Mouse (Mus musculus) MEL (cell line): ENCODE measurements around the gene Atrnl1. TPM values are rescaled to one million over a fixed set of nuclear protein-coding genes. Genes with fewer than 3 reads are reported as not detected.

ENCODE experiments used
- DNase-seq: peaks from one replicate; pipeline ENCODE4 v3.0.0; 2011; ENCODE audit warnings: low read depth, low spot score
- H3K27ac ChIP-seq: 2 replicates; pipeline ENCODE4 v1.5.1; 2012; ENCODE audit warnings: low read depth, mild to moderate bottlenecking, control low read depth, low read length, moderate library complexity; ENCODE audit not compliant: control insufficient read depth
- H3K27me3 ChIP-seq, 2 experiments: fragments of 150-350 bp in 1 of 2; sonication (generic) in 1 of 2; 2 replicates each; pipeline ENCODE4 v1.6.1; 2012; ENCODE audit warnings: low read length in 2 of 2, mild to moderate bottlenecking in 2 of 2, improper control_type of control experiment in 1 of 2, moderate library complexity in 1 of 2; ENCODE audit not compliant: insufficient read depth in 2 of 2, control insufficient read depth in 1 of 2
- H3K36me3 ChIP-seq, 2 experiments: 2 replicates each; pipeline ENCODE4 v1.6.1; 2012 to 2014; ENCODE audit warnings: low read length in 2 of 2, improper control_type of control experiment in 1 of 2, inconsistent platforms in 1 of 2, mild to moderate bottlenecking in 1 of 2; ENCODE audit not compliant: insufficient read depth in 2 of 2, control insufficient read depth in 1 of 2
- H3K4me1 ChIP-seq, 2 experiments: fragments of 150-350 bp in 1 of 2; sonication (generic) in 1 of 2; 2 replicates each; pipeline ENCODE4 v1.6.1; 2012; ENCODE audit warnings: low read length in 2 of 2, improper control_type of control experiment in 1 of 2, mild to moderate bottlenecking in 1 of 2; ENCODE audit not compliant: insufficient read depth in 2 of 2, control insufficient read depth in 1 of 2
- H3K4me3 ChIP-seq, 2 experiments: fragments of 150-350 bp in 1 of 2; sonication (generic) in 1 of 2; 2 replicates each; pipeline ENCODE4 v1.5.1; 2012; ENCODE audit warnings: low read depth in 2 of 2, low read length in 2 of 2, mild to moderate bottlenecking in 2 of 2, moderate library complexity in 2 of 2, control low read depth in 1 of 2, improper control_type of control experiment in 1 of 2; ENCODE audit not compliant: control insufficient read depth in 1 of 2, insufficient read depth in 1 of 2
- H3K79me2 ChIP-seq: 2 replicates; pipeline ENCODE4 v1.6.1; 2012; ENCODE audit warnings: mild to moderate bottlenecking, low read length, moderate library complexity; ENCODE audit not compliant: control insufficient read depth, poor library complexity, insufficient read depth
- H3K9ac ChIP-seq: 2 replicates; pipeline ENCODE4 v1.6.1; 2012; ENCODE audit warnings: low read depth, mild to moderate bottlenecking, control low read depth, low read length, moderate library complexity; ENCODE audit not compliant: control insufficient read depth, poor library complexity, severe bottlenecking
- H3K9me3 ChIP-seq: fragments of 150-350 bp; sonication (generic); replicated peaks from 2 replicates; pipeline ENCODE4 v1.6.1; 2012; ENCODE audit warnings: mild to moderate bottlenecking, low read length, improper control_type of control experiment, moderate library complexity; ENCODE audit not compliant: insufficient read depth
- BHLHE40 ChIP-seq: IDR thresholded peaks from 2 replicates; pipeline ENCODE4 v1.6.1; 2012; ENCODE audit warnings: low read depth, mild to moderate bottlenecking, inconsistent platforms, low read length, improper control_type of control experiment, borderline replicate concordance
- CHD1 ChIP-seq: IDR thresholded peaks from 2 replicates; pipeline ENCODE4 v1.6.1; 2012; ENCODE audit warnings: low read depth, mild to moderate bottlenecking, inconsistent platforms, low read length, improper control_type of control experiment
- CHD2 ChIP-seq: IDR thresholded peaks from 2 replicates; pipeline ENCODE4 v1.6.1; 2011; ENCODE audit warnings: low read length, improper control_type of control experiment
- CTCF ChIP-seq, 3 experiments: IDR thresholded peaks in 2 of 3; conservative IDR thresholded peaks in 1 of 3; 2 replicates each; pipeline ENCODE4 v1.5.1; 2011 to 2012; ENCODE audit warnings: low read length in 3 of 3, low read depth in 2 of 3, mild to moderate bottlenecking in 2 of 3, improper control_type of control experiment in 1 of 3, inconsistent platforms in 1 of 3, mixed read lengths in 1 of 3, moderate library complexity in 1 of 3; ENCODE audit not compliant: control insufficient read depth in 1 of 3, insufficient read depth in 1 of 3, poor library complexity in 1 of 3, severe bottlenecking in 1 of 3
- EP300 ChIP-seq, 2 experiments: IDR thresholded peaks; 2 replicates each; pipeline ENCODE4 v1.6.1; 2011; ENCODE audit warnings: improper control_type of control experiment in 2 of 2, low read length in 2 of 2, low read depth in 1 of 2, mild to moderate bottlenecking in 1 of 2
- ETS1 ChIP-seq: IDR thresholded peaks from 2 replicates; pipeline ENCODE4 v1.6.1; 2012; ENCODE audit warnings: low read depth, mild to moderate bottlenecking, inconsistent platforms, low read length, improper control_type of control experiment, moderate library complexity
- GABPA ChIP-seq: IDR thresholded peaks from 2 replicates; pipeline ENCODE4 v1.6.1; 2012; ENCODE audit warnings: low read depth, mild to moderate bottlenecking, inconsistent platforms, low read length, improper control_type of control experiment, moderate library complexity
- JUND ChIP-seq: IDR thresholded peaks from 2 replicates; pipeline ENCODE4 v1.6.1; 2011; ENCODE audit warnings: low read depth, mild to moderate bottlenecking, improper control_type of control experiment, low read length
- MAX ChIP-seq: IDR thresholded peaks from 2 replicates; pipeline ENCODE4 v1.6.1; 2011; ENCODE audit warnings: low read length, improper control_type of control experiment
- MYB ChIP-seq: IDR thresholded peaks from 2 replicates; pipeline ENCODE4 v1.6.1; 2011; ENCODE audit warnings: mild to moderate bottlenecking, low read depth, low read length, improper control_type of control experiment
- NRF1 ChIP-seq: IDR thresholded peaks from 2 replicates; pipeline ENCODE4 v1.6.1; 2014; ENCODE audit warnings: low read depth, mild to moderate bottlenecking, inconsistent platforms, low read length, improper control_type of control experiment, moderate library complexity; ENCODE audit not compliant: poor library complexity, insufficient read depth, severe bottlenecking
- POLR2A ChIP-seq, 2 experiments: IDR thresholded peaks; 2 replicates each; pipeline ENCODE4 v1.6.1; 2011 to 2012; ENCODE audit warnings: low read length in 2 of 2, mild to moderate bottlenecking in 2 of 2, control low read depth in 1 of 2, improper control_type of control experiment in 1 of 2, low read depth in 1 of 2, moderate library complexity in 1 of 2; ENCODE audit not compliant: control insufficient read depth in 1 of 2, insufficient read depth in 1 of 2, poor library complexity in 1 of 2
- POLR2AphosphoS2 ChIP-seq: IDR thresholded peaks from 2 replicates; pipeline ENCODE4 v1.6.1; 2011; ENCODE audit warnings: low read length, improper control_type of control experiment
- RAD21 ChIP-seq: IDR thresholded peaks from 2 replicates; pipeline ENCODE4 v1.6.1; 2011; ENCODE audit warnings: mild to moderate bottlenecking, low read depth, low read length, improper control_type of control experiment
- RCOR1 ChIP-seq: IDR thresholded peaks from 2 replicates; pipeline ENCODE4 v1.6.1; 2012; ENCODE audit warnings: low read depth, mild to moderate bottlenecking, inconsistent platforms, low read length, improper control_type of control experiment
- SIN3A ChIP-seq: IDR thresholded peaks from 2 replicates; pipeline ENCODE4 v1.6.1; 2012; ENCODE audit warnings: low read length, improper control_type of control experiment, inconsistent platforms
- SMC3 ChIP-seq: IDR thresholded peaks from 2 replicates; pipeline ENCODE4 v1.6.1; 2011; ENCODE audit warnings: low read depth, low read length, improper control_type of control experiment
- TBP ChIP-seq: IDR thresholded peaks from 2 replicates; pipeline ENCODE4 v1.8.0; 2011; ENCODE audit warnings: low read depth, low read length, improper control_type of control experiment
- TCF12 ChIP-seq: IDR thresholded peaks from 2 replicates; pipeline ENCODE4 v1.6.1; 2014; ENCODE audit warnings: low read depth, mild to moderate bottlenecking, inconsistent platforms, low read length, improper control_type of control experiment, moderate library complexity
- UBTF ChIP-seq: IDR thresholded peaks from 2 replicates; pipeline ENCODE4 v1.6.1; 2012; ENCODE audit warnings: low read depth, mild to moderate bottlenecking, inconsistent platforms, low read length, improper control_type of control experiment, moderate library complexity, borderline replicate concordance; ENCODE audit not compliant: insufficient read depth
- USF1 ChIP-seq: IDR thresholded peaks from 2 replicates; pipeline ENCODE4 v1.6.1; 2014; ENCODE audit warnings: low read depth, mild to moderate bottlenecking, inconsistent platforms, low read length, improper control_type of control experiment, moderate library complexity
- USF2 ChIP-seq, 2 experiments: IDR thresholded peaks; 2 replicates each; pipeline ENCODE4 v1.6.1; 2011 to 2012; ENCODE audit warnings: improper control_type of control experiment in 2 of 2, low read length in 2 of 2, borderline replicate concordance in 1 of 2, inconsistent platforms in 1 of 2, low read depth in 1 of 2, mild to moderate bottlenecking in 1 of 2; ENCODE audit not compliant: insufficient read depth in 1 of 2
- ZC3H11A ChIP-seq: IDR thresholded peaks from 2 replicates; pipeline ENCODE4 v1.6.1; 2012; ENCODE audit warnings: low read depth, mild to moderate bottlenecking, inconsistent platforms, low read length, improper control_type of control experiment
- ZMIZ1 ChIP-seq: IDR thresholded peaks from 2 replicates; pipeline ENCODE4 v1.6.1; 2012; ENCODE audit warnings: low read depth, mild to moderate bottlenecking, inconsistent platforms, low read length, improper control_type of control experiment, moderate library complexity
- ZNF384 ChIP-seq: IDR thresholded peaks from 2 replicates; pipeline ENCODE4 v1.6.1; 2012; ENCODE audit warnings: low read depth, mild to moderate bottlenecking, inconsistent platforms, low read length, improper control_type of control experiment
- polyA plus RNA-seq, 2 experiments: library from polyadenylated mRNA; stranded (reverse) in 1 of 2; unstranded in 1 of 2; fragments of >175 nt in 1 of 2; fragments of >200 nt in 1 of 2; gene quantifications; 2 replicates each; pipeline versions ENCODE4 v1.2.1 to v1.2.4; 2012; ENCODE audit warnings: low replicate concordance in 2 of 2, low read depth in 1 of 2; ENCODE audit not compliant: insufficient read length in 2 of 2, insufficient read depth in 1 of 2, missing spikeins in 1 of 2
- total RNA-seq: library from RNA; depleted of rRNA; stranded (reverse); fragments of 300-350 nt; gene quantifications from 2 replicates; pipeline ENCODE4 v1.2.3, GENCODE M21; 2012

Atrnl1 gene
- total and polyA plus RNA-seq, 3 experiments = 6.4 to 8.2 TPM; not detected in 1

DNA sequence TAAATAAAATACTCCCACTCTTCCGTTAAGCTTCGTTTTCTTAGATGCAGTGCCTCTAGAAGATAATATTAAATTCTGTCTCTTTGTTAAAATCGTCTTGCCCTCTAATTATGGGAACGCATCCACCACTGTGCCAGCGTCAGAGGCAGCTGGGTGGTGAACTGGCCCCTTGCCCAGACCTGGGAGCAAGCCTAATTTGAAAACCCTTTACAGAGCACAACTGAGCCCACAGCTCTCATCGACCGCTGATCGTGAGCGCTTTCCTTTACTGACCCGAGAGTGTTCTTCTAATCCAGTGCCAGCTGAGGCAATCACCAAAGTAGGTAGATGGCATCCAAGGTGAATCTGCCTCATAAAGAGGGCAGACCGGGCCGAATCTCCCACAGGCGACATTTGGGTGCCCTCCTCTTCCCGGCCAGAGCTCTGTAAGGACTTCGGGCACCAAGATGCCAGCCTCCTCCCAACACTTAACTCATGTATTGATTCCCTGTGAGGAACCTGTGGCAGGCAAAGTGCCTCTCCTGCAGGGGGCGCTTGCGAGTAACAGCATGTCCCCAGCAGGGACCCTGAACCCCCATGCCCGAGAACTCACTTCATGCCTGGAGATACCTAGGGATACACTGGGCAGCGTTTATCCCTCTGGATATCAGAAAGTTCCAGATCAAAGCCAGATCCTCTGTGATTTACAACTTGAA lies 507.5 kb downstream of the Atrnl1 start:
- no peak overlapping the region for H3K9ac ChIP-seq
- DNase-seq = peak; percentile 9
- no peaks in the 10 kb centered on the region for H3K4me1 ChIP-seq
- no peaks in the 10 kb centered on the region for H3K27me3 ChIP-seq
- H3K79me2 ChIP-seq = no peaks in the 10 kb centered on the region
- no peak overlapping the region for H3K4me3 ChIP-seq
- no peak overlapping the region for H3K27ac ChIP-seq
- no peaks in the 10 kb centered on the region for H3K36me3 ChIP-seq
- TF ChIP-seq SIN3A = no peak
- TF ChIP-seq RCOR1 = no peak
- TF ChIP-seq CTCF (IDR thresholded peaks at IDR 0.05 in 2 of 3, conservative IDR thresholded peaks at IDR 0.05 in 1 of 3; ENCODE audit: control insufficient read depth in 1 of 3, insufficient read depth in 1 of 3, low read depth in 2 of 3, low read length in 3 of 3, poor library complexity in 1 of 3, severe bottlenecking in 1 of 3) = peak; percentile 39 to 59 (median 47)
- TF ChIP-seq USF2 (IDR thresholded peaks at IDR 0.05; ENCODE audit: borderline replicate concordance in 1 of 2, insufficient read depth in 1 of 2, low read depth in 1 of 2, low read length in 2 of 2) = no peak
- TF ChIP-seq GABPA = no peak
- no peaks in the 10 kb centered on the region for H3K9me3 ChIP-seq

DNA sequence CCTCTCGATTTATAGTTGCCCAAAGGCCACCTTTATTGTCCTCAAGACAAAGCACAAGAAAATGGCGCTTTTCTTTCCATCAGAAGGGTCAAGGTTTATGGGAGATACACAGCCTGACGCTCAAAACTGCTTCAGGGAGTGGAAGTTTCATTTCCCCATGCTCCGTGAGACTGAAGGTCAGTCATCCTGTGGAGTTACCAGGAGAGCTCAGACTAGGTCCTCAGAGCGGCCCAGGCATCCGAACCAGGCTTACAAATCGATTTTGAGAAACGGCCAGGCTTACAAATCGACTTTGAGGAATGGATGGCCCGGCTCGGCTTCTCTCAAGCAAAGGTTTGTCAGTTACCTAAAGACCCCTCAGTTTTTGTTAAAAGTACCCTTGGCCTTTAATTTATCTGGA lies 508.0 kb downstream of the Atrnl1 start:
- Histone ChIP-seq H3K9me3 (no peaks in the 10 kb centered on the region), H3K4me1 (no peaks in the 10 kb centered on the region), H3K36me3 (no peaks in the 10 kb centered on the region), H3K79me2 (no peaks in the 10 kb centered on the region), H3K4me3 (no peak overlapping the region), H3K27me3 (no peaks in the 10 kb centered on the region), H3K27ac (no peak overlapping the region), H3K9ac (no peak overlapping the region)
- TF ChIP-seq RAD21 (no peak), CHD2 (no peak), TBP (no peak), CHD1 (no peak), ETS1 (no peak), BHLHE40 (no peak), SMC3 (no peak), MYB (no peak), EP300 (IDR thresholded peaks at IDR 0.05; ENCODE audit: low read depth in 1 of 2, low read length in 2 of 2) (no peak)
- no peak for DNase-seq

GRCm38 (mm10) chr19:58119681-58120173 lies 508.9 kb downstream of the Atrnl1 start:
- Histone ChIP-seq H3K4me3 (no peak overlapping the region), H3K9ac (no peak overlapping the region), H3K27me3 (no peaks in the 10 kb centered on the region), H3K36me3 (no peaks in the 10 kb centered on the region), H3K4me1 (no peaks in the 10 kb centered on the region), H3K9me3 (no peaks in the 10 kb centered on the region), H3K79me2 (no peaks in the 10 kb centered on the region), H3K27ac (no peak overlapping the region)
- no peak for DNase-seq
- no peak for TF ChIP-seq USF1
- no peak for TF ChIP-seq MYB
- TF ChIP-seq ETS1 = no peak
- TF ChIP-seq ZNF384 = no peak
- no peak for TF ChIP-seq POLR2AphosphoS2
- TF ChIP-seq TCF12 = no peak
- no peak for TF ChIP-seq CHD2
- TF ChIP-seq ZC3H11A = no peak
- TF ChIP-seq SMC3 = no peak
- no peak for TF ChIP-seq MAX
- TF ChIP-seq RCOR1 = no peak
- TF ChIP-seq JUND = no peak
- no peak for TF ChIP-seq ZMIZ1
- TF ChIP-seq RAD21 = no peak
- no peak for TF ChIP-seq UBTF
- no peak for TF ChIP-seq TBP
- TF ChIP-seq NRF1 = no peak
- no peak for TF ChIP-seq POLR2A (IDR thresholded peaks at IDR 0.05; ENCODE audit: control insufficient read depth in 1 of 2, insufficient read depth in 1 of 2, low read depth in 1 of 2, low read length in 2 of 2, poor library complexity in 1 of 2)
